In the genomic region with DNA sequence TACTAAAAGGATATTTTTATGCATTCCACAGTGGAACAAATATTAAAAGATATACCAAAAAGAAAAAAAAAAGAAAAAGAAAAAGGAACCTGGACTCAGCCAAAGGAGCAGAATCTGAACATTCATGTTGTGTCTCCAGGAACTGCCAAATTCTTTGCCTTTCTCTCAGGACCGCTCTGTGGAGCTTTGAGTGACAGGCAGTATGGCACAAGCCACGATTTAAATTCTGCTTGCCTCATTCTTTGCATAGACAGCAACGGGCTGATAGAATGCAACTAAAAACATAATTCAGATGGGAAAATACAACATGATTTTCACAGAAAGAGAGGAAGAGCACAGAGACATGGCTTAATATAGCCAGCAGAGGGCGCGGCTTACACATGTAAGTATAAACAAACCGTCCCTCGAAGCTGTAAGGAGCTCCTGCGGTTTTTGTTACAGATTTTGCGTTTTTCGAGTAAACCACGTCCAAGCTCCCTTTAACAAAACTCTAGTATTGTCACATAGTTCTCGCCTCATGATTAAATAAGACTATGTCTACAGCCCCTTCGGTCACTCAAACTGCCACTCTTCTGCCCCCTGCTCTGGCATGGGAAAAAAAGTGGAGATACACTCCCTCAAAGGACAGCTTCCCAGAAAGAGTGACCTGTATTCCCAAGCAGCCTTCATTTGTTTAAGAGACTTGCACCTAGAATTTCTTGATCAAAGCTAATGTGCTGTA, we compare ENCODE assay signal across 8 mouse cellular contexts.
DNase-seq lines count a peak whose midpoint lies in the region; ATAC-seq and TF ChIP-seq lines count a peak whose summit lies in the region.

No protein-coding gene starts in this region.

- intact Hi-C loops in left cerebral cortex, adult 2 months (cut with DNase I): loop anchor here (1.0 to 5.0 kb wide), 4 partner anchors 213 to 823 kb away; no protein-coding TSS in a partner anchor

- peak; percentile 69 for TF ChIP-seq CTCF in left cerebral cortex, adult 2 months (IDR thresholded peaks at IDR 0.05)

- H3K27ac ChIP-seq in left cerebral cortex, adult 2 months: no peak overlapping the region

- H3K4me3 ChIP-seq in left cerebral cortex, adult 2 months: peak overlapping the region; percentile 3; the same call in 1 of the 2 replicates

- ATAC-seq in inflammation-experienced regulatory T-cells, adult 6 months: peak; percentile 77
- ATAC-seq in megakaryocyte progenitor cell, adult 5-6 weeks (replicated peaks; ENCODE audit: poor library complexity): peak; percentile 80

- peak; percentile 15 for DNase-seq in gastrocnemius, adult 18-20 months (ENCODE audit: low spot score)
- DNase-seq in gastrocnemius, postnatal 25 days: no peak
- peak; percentile 14 for DNase-seq in cerebellum, adult 9-11 months
- peak; percentile 7 to 47 for DNase-seq in frontal cortex, postnatal 14 days (ENCODE audit: low spot score in 2 of 2)
- peak; percentile 29 to 40 for DNase-seq in left cerebral cortex, adult 2 months (ENCODE audit: extremely low spot score in 1 of 2, low spot score in 2 of 2)
- DNase-seq in right cerebral cortex, postnatal 25 days: peak; percentile 29
